Mouse (Mus musculus) adrenal gland, postnatal 14 days (tissue): ENCODE results near the gene Megf6. TPM values are rescaled to one million over a fixed set of nuclear protein-coding genes. Genes with fewer than 3 reads are reported as not detected.
A peak's percentile ranks its signal among the peaks of the same experiment; 100 is the strongest.

ENCODE experiments used
- DNase-seq: peaks from one replicate; pipeline ENCODE4 v3.0.0; 2021; ENCODE audit warnings: mixed read lengths
- total RNA-seq: library from RNA; stranded (reverse); gene quantifications from 2 replicates; pipeline ENCODE4 v1.2.3, GENCODE M21; 2021

Gene Megf6
- total RNA-seq, 1 experiment from 2014 or later: 8.3 TPM

DNA sequence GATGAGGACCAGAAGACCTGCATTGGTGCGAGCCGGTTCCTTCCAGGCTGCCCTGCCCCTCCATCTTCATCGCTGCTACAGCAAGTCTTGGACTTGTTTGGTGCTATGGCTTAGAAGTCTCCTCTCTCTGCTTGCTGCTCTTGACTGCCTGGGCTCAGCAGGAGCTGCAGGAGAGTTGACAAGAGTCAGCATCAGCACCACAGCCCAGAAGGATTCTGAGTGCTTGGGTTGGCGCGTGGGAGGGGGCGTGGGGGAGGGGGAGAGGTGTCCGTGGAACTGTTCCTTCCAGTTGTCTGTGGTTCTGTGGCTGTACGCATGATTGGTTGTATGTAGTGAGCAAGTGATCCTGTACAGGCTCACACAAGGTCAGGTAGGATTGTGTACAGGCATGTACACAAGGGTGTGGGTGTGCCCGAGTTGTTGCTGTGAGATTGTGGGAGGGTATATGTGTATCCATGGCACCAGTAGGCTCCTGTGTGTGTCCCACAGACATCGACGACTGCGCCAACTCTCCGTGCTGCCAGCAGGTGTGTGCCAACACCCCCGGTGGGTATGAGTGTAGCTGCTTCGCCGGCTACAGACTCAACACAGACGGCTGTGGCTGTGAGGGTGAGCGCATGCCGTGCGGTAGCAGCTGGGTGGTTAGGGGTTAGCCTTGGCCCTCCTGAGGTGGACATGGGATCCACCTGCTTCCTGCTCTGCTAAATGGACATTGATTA lies 82.2 kb downstream of the Megf6 start:
- DNase-seq: no peak

DNA sequence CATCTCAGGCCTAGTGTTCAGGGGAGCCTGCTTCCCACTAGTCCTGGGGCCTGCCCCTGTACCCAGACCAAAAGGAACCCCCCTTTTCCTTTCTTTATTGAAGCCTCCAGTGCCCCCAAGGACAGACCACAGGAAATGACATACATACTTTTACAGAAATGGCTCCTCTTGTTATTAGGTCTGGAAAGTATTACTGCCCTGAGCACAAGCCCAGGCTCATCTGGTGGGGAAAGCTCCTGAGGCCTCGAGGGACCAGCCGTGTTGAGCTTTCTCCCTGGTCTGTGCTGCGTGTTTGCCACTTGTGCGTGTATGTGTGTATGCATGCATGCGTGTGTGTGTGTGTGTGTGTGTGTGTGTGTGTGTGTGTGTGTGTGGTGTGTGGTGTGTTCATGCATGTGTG lies 90.2 kb downstream of the Megf6 start:
- no peak for DNase-seq

DNA sequence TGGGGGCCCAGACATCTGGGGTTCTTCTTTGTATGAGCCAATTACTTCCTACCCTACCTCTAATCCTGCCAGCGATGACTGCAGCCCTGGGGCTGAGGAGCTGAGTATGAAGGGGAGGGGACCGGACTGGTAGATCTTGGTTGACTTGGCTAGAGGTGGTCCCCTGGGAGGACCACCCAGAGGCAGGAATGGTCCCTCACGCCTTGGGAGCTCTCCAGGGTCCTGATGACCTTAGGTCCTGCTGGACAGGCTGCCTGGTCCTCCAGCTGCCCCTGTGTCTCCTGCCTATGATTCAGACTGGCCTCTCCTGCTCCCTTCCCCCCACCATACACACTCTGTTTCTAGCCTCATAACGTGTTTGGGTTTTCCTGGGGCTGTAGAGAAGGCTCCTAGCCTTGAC lies 91.5 kb downstream of the Megf6 start:
- DNase-seq: peak; percentile 42

DNA sequence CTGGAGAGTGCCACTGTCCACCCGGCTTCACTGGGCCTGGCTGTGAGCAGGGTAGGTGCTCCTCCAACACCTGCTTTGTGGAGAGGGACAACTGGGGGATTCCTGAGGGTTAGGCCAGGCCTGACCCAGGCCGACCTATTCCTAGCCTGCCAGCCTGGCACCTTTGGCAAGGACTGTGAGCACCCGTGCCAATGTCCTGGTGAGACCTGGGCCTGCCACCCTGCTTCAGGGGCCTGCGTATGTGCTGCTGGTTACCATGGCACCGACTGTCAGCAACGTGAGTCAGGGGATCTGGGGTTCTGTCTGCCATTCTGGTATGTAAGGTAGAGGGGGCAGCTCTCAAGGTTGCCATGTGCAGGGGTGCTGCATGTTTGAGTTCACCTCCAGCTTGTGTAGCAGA lies 97.0 kb downstream of the Megf6 start:
- DNase-seq: no peak

DNA sequence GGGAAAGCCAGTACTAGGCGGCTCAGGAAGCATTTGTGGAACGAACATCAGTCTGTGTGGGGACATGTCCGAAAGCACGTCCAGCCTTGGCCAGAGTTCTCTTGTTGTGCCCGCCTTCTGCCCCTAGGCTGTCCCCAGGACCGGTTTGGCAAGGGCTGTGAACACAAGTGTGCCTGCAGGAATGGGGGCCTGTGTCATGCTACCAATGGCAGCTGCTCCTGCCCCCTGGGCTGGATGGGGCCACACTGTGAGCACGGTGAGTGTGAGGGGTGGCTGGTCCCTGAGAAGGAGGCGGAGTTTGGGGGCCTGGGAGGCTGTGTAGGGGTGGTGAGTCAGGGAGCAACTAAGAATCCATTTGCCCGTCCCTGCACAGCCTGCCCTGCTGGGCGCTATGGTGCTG lies 99.0 kb downstream of the Megf6 start:
- DNase-seq: no peak

DNA sequence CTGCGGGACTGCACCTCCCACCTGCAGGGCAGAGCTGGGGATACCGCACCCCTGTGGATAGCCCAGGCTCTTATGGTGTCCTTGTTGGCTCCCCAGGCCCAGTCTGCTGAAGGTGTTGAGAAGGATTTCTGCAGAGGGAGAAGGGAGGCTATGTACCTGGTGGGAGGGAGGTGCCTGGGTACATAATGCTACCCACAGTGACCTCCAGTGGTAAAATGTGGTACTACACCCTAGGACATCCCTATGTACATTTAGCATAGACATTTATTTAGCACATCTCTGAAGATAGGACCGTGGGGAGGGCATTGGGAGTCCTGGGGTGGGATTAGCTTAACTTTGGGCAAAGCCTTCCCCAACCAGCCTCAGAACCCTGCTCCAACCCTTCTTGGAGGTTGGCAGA lies 102.5 kb downstream of the Megf6 start:
- DNase-seq: peak; percentile 56

DNA sequence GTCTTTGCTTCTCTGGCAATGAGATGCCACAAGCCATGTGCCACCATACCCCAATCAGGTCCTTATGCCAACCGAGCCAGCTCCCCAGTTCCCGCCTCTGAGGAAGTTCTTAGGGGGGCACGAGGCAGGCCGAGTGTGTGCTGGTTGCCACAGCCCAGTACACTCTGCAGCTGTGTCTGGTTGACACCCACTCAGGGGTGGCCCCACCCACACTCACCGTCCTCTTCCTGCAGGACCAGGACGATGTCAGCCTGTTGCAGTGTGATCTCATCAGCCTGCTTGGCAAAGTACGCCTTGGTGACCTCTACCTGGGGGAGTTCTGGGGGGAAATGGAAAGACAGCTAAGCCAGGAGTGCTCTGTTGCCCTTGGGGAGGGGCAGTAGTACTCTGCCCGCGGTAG lies 109.0 kb downstream of the Megf6 start:
- no peak for DNase-seq

DNA sequence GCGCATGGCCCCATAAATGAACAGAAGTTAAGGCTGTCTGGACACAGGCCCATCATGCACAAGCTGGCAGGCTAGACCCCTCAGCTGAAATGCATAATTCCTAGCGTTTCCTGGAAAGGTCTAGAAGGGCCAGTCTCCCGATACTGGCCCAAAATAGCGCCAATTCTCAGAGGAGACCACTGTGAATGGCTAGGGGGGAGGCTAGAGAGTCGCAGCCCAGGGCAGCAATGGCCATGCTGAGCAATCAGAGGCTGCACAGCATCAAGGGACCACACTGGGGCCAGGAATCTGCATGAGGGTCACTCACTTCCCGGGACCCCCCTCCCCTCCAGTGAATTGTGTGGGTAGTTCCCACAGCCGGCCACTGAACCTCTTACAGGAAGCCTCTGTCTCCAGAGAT lies 113.1 kb downstream of the Megf6 start:
- DNase-seq: no peak

DNA sequence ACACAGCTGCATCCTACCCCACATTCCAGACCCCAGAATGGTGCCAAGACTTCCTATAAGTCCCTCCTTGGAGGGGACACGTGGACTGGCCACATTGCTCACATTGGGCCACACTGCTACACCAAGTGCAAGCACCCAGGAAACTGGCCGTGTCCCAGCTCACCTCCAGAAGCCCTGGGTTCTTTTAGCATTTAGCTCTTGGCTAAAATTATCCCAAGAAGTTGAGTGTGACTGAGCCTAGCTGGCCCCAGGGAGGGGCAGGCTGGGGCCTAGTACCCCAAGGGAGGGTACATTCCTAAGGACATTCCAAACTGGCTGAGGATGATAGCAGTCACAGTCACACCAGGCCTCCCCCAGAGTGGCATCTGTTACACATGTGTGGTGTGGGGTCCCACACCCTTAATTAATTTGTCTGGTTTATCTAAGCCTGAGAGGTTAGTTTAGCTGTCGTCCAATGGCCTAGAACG lies 123.2 kb downstream of the Megf6 start:
- DNase-seq: no peak

DNA sequence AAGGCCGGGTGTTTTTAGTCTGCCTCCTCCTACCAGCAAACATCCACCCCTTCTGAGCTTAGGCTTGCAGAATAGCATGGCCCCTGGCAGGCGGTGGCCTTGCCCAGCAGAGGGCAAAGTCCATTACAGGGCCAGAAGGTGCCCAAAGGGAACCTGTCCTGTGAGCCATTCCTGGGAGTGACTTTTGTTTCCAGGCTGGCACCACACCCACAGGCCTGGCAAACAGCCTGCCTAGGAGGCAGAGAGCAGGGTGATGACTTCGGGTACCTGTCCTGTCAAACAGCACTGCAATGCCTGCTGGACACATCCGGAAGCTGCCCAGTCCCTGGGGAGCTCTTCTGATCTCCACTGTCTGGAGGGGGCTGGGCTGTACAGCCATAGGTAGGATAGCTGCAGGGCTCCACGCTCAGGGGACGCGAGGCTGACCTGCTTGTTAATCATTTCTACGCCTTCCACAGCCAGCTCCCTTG lies 123.8 kb downstream of the Megf6 start:
- no peak for DNase-seq

DNA sequence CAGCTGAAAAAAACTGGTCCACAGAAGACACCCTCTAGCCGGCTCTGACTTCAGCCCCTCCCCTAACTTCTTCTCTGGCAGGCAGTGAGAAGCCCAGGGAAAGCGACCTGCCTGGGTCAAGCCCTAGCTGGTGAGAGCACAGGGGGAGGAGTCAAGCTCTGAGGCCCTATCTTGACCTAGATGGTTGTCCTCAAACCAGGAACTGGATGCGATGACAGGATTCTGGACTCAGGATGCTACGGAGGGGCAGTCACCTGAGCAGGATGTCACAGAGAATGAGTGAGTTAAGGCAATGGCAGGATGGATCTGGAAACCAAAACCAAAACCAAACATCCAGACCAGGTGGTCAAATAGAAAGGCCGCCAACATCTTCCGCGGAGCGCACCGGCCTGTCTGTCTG lies 127.2 kb downstream of the Megf6 start:
- no peak for DNase-seq

DNA sequence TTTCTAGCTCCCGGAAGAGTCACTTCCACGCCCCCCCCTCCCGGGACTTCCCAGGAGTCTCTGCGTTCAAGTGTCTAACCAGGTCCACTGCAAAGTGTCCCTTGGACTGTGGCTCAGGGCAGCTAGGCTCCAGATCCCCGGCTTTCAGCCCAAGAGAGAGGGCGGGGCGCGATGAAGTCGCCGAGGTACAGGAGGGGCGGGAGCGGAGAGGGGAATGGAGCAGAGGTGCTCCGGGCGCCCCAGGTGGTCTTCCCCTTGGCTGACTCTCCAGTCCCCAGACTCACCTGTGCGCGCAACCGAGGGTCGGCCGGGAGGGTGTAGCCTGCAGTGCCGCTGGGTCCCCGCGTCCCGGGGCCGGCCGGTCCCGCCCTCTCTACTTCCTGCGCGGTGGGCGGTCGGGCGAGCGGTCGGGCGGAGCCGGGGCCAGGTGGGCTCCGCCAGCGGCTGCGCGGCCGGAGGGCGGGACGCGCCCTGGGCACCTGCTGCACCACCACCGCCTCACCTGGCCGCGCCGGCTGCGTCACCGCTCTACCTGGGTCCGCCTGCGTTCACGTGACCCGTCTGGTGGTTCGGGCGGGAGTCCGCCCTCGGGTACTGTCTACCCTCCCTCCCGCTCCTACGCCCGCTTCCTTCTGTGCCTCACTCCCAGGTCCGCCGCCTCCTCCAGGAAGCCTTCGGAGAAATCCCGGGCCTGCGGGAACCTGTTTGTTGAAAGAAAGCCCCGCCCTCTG lies 129.2 kb downstream of the Megf6 start:
- DNase-seq: peak; percentile 22

DNA sequence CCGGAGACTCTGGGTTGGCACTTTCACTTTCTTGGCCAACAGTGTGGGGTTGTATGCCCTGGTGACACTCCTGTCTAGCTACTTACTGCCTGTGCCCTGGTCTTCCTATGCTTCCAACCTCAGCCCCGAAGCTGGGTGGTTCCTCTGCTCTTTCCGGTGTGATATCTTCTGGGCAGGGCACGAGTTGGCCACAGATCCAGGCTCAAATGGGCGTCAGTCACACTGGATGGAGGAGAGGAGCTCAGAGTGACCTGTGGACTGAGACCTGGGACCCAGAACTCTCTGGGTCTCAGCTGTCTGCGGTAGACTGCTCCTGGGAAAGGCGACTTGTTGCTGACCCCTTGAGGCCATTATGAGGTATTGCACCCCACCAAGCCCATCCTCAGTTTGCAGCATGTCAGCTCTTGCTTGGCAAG lies 130.9 kb downstream of the Megf6 start, which contains the start of gene Arhgef16:
TSS of gene Arhgef16 (minus strand) at position 211 of the 416 bp plus-strand sequence.
- peak; percentile 41 for DNase-seq

DNA sequence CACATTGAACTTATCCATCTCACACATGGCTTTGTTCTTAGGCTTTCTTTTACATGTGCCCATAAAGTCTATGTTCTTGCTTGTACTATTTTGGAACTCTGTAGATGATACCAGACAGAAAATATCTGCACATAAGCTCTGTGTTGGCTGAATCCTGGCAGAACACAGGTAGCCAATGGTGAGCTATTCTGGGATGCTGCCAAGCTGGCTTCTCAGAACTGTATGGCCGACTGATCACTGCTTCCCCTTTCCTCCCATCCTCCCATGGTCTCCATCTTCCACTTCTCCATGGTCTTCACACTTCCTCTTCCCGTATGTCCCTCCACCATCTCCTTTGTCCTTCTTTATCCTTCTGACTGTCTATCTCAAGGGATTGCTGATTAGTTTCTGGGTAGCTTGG lies 138.6 kb downstream of the Megf6 start:
- no peak for DNase-seq

DNA sequence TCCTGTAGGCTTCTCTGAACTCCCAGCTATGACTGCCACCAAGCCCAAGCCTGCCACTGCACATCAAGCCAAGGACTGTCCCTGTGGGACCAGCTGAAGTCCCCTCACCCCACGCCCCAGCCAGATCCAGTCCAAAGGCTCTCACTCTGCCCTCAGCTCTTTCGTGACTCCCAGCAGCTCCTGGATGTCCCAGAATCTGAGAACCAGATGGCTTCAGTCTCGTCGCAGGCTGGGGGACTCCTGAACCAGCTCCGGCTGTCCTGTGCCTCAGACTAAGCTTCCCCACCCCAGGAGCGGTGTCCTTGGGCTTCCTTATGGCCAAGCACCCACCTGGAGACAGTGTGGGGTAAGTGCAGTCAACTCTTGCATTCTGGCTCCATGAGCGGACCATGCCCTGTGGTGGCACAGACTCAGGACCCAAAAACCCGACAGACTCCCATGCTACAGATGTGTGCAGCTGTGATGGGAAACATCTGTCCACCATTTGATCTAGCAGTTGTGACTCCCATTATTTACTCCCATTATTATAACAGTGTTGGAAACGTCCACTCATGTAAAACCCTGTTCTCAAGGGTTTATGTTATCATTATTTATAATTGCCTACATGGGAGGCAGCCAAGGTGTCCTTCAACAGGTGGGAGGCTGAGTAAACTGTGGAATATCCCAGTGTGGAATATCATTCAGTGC lies 140.2 kb downstream of the Megf6 start:
- no peak for DNase-seq

DNA sequence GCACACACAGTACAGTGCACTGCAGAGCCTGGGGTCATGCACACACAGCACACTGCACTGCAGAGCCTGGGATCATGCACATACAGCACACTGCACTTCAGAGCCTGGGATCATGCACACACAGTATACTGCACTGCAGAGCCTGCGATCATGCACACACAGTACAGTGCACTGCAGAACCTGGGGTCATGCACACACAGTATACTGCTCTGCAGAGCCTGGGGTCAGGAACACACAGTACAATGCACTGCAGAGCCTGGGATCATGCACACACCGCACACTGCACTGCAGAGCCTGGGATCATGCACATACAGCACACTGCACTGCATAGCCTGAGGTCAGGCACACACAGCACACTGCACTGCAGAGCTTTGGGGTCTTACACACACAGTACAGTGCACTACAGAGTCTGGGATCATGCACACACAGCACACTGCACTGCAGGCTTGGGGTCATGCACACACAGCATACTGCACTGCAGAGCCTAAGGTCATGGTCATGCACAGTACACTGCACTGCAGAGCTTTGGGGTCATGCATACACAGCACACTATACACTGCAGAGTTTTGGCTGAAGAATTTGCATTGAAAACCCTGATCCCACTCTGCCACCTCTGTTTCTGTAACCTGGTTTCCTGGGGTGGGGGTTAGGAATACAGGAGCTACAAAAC lies 141.7 kb downstream of the Megf6 start:
- DNase-seq: no peak

DNA sequence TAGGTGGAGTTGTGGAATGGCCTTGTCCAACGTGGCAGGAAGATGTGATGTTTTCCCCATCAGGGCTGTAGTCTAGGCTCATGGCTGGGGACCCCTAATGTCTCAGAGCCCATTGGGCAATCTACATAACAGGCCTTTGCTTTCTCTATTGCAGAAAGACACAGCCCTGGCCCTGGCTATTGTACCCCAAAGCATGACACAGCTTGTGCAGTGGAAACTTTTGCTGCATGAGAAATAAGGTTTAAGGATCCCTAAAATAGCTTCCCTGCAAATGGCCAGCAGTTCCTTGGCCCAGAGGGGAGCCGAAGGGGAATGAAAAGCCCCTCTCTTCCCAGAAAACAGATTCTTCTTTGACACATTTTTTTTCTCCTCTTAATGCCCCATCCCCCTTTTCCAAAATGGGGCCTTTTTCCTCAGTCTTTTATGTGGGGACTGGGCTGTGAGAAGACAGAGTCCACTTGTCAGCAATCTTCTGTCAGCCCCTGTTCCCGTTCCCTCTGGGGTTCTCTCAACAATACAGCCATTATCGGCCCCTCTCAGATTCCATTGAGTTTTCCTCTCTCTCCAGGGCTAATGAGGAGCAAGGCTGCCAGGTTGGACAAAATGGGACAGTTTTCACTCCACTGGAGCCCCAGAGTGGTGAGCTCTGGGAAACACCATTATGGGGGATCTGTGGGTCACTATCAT lies 142.5 kb downstream of the Megf6 start:
- no peak for DNase-seq

DNA sequence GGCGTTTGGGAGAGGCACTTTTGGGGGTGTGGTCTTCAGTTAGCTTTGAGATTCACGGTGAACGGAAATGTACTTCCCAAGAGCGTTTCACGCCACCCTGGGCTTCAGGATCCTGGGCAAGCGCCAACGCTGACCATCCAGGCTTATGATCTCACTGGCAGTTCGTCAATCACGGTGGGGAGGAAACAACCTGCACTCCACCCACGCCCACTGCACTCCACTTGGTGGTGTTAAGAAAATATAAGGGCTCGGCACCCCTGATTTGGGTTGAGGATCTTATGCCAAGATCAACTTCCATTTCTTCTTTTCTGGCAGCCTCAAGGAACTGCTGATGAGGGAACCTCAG lies 143.1 kb downstream of the Megf6 start:
- no peak for DNase-seq
